Mouse (Mus musculus): ENCODE data around the gene Slc1a7. TPM values are rescaled to one million over a fixed set of nuclear protein-coding genes. Genes with fewer than 3 reads are reported as not detected.

Slc1a7 gene
- polyA plus RNA-seq, 1 experiment: not detected

GRCm38 (mm10) chr4:107955691-107956090 lies 12.4 kb upstream of the Slc1a7 start:
- WGBS: 75% methylated on average over 5 of the region's 5 CpGs
- TF ChIP-seq CTCF (IDR thresholded peaks at IDR 0.05; ENCODE audit: control insufficient read depth, insufficient read depth, low read length): no peak
- no peak for TF ChIP-seq POLR2A (IDR thresholded peaks at IDR 0.05; ENCODE audit: borderline replicate concordance, control insufficient read depth, low read depth, low read length)
- H3K27ac ChIP-seq (ENCODE audit: control insufficient read depth, insufficient read depth, low read depth, low read length, poor library complexity): no peak overlapping the region
- H3K4me1 ChIP-seq (ENCODE audit: control insufficient read depth, insufficient read depth, low read length): no peaks in the 10 kb centered on the region
- H3K4me3 ChIP-seq (replicated peaks; ENCODE audit: control insufficient read depth, low read depth, low read length): no peak overlapping the region

GRCm38 (mm10) chr4:107958487-107958886 lies 9.6 kb upstream of the Slc1a7 start:
- WGBS: 86% methylated on average over 7 of the region's 7 CpGs
- no peak for TF ChIP-seq POLR2A (IDR thresholded peaks at IDR 0.05; ENCODE audit: borderline replicate concordance, control insufficient read depth, low read depth, low read length)
- no peak for TF ChIP-seq CTCF (IDR thresholded peaks at IDR 0.05; ENCODE audit: control insufficient read depth, insufficient read depth, low read length)

GRCm38 (mm10) chr4:107962044-107962732 lies 5.9 kb upstream of the Slc1a7 start:
- WGBS: 31% methylated on average over 11 of the region's 11 CpGs
- no peak for TF ChIP-seq CTCF (IDR thresholded peaks at IDR 0.05; ENCODE audit: control insufficient read depth, insufficient read depth, low read length)
- TF ChIP-seq POLR2A (IDR thresholded peaks at IDR 0.05; ENCODE audit: borderline replicate concordance, control insufficient read depth, low read depth, low read length): no peak

More at GRCm38 (mm10) chr4:107958487-107958886, 9.6 kb upstream of the Slc1a7 start:
- Histone ChIP-seq H3K4me1 (ENCODE audit: control insufficient read depth, insufficient read depth, low read length) (no peaks in the 10 kb centered on the region; the same call in 1 of the 2 replicates), H3K4me3 (replicated peaks; ENCODE audit: control insufficient read depth, low read depth, low read length) (no peak overlapping the region), H3K27ac (ENCODE audit: control insufficient read depth, insufficient read depth, low read depth, low read length, poor library complexity) (no peak overlapping the region)

GRCm38 (mm10) chr4:107962792-107963191 lies 5.3 kb upstream of the Slc1a7 start:
- H3K27ac ChIP-seq (ENCODE audit: control insufficient read depth, insufficient read depth, low read depth, low read length, poor library complexity): no peak overlapping the region
- 86% methylated on average over 2 of the region's 2 CpGs for WGBS
- TF ChIP-seq POLR2A (IDR thresholded peaks at IDR 0.05; ENCODE audit: borderline replicate concordance, control insufficient read depth, low read depth, low read length) (no peak), CTCF (IDR thresholded peaks at IDR 0.05; ENCODE audit: control insufficient read depth, insufficient read depth, low read length) (no peak)
- no peaks in the 10 kb centered on the region; the same call in 1 of the 2 replicates for H3K4me1 ChIP-seq (ENCODE audit: control insufficient read depth, insufficient read depth, low read length)
- no peak overlapping the region for H3K4me3 ChIP-seq (replicated peaks; ENCODE audit: control insufficient read depth, low read depth, low read length)

More at GRCm38 (mm10) chr4:107962044-107962732, 5.9 kb upstream of the Slc1a7 start:
- no peak overlapping the region for H3K4me3 ChIP-seq (replicated peaks; ENCODE audit: control insufficient read depth, low read depth, low read length)
- H3K27ac ChIP-seq (ENCODE audit: control insufficient read depth, insufficient read depth, low read depth, low read length, poor library complexity): no peak overlapping the region
- no peaks in the 10 kb centered on the region; the same call in 1 of the 2 replicates for H3K4me1 ChIP-seq (ENCODE audit: control insufficient read depth, insufficient read depth, low read length)

DNA sequence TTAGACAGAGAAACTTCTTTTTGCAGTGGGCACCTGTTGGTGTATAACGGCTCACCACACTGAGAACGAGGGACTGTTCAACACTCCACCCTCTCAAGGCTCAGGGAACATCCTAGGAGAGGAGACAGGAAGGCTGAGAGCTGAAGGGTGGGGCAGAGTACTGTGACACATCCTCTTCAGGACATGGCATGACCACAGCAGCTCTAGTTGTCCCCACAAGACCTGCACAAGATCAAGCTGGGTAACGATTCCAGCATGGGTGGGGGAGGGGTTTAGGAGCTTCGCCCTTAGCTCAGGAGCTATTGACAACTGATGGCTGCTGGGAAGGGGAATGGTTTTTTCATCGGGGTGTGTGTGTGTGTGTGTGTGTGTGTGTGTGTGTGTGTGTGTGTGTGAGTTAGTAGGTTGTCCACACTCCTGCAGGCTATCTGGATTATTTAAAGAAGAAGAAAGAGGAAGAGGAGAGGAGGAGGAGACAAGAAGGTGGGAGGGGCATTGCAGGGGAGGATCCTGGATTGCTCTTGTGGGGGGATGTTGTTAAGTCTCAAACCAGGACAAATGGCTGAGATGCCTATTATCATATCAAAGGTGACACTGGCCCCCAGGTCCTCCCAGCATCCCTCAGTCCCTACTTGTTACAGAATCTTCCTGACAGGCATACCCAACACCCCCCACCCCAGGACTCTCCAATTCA lies 1.6 kb upstream of the Slc1a7 start:
- no peak overlapping the region for H3K27ac ChIP-seq (ENCODE audit: control insufficient read depth, insufficient read depth, low read depth, low read length, poor library complexity)
- 19% methylated on average over 5 of the region's 5 CpGs for WGBS
- TF ChIP-seq POLR2A (IDR thresholded peaks at IDR 0.05; ENCODE audit: borderline replicate concordance, control insufficient read depth, low read depth, low read length) (no peak), CTCF (IDR thresholded peaks at IDR 0.05; ENCODE audit: control insufficient read depth, insufficient read depth, low read length) (no peak)
- H3K4me1 ChIP-seq (ENCODE audit: control insufficient read depth, insufficient read depth, low read length): no peaks in the 10 kb centered on the region; the same call in 1 of the 2 replicates
- H3K4me3 ChIP-seq (replicated peaks; ENCODE audit: control insufficient read depth, low read depth, low read length): no peak overlapping the region

DNA sequence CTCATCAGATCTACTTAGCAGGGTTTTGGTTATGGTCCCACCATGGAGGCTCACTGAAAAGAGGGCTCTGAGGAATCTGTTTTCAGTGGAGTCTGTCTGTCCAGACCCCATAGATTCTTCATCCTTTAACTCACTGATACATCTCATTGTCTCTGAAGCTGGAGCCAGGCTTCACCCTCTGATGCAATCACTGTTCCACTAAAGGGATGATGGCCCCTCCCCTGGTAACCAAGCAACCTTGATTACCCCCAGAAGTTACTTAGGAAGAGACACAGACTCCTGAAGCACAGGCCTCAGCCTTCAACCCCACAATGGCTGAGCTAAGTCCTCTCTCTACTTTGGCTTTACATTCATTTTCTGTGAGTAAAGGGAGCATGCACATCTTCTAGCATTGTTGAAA lies 1.6 kb downstream of the Slc1a7 start:
- TF ChIP-seq CTCF (IDR thresholded peaks at IDR 0.05; ENCODE audit: control insufficient read depth, insufficient read depth, low read length): no peak
- no peak for TF ChIP-seq POLR2A (IDR thresholded peaks at IDR 0.05; ENCODE audit: borderline replicate concordance, control insufficient read depth, low read depth, low read length)
- no peak overlapping the region for H3K4me3 ChIP-seq (replicated peaks; ENCODE audit: control insufficient read depth, low read depth, low read length)
- H3K27ac ChIP-seq (ENCODE audit: control insufficient read depth, insufficient read depth, low read depth, low read length, poor library complexity): no peak overlapping the region
- H3K4me1 ChIP-seq (ENCODE audit: control insufficient read depth, insufficient read depth, low read length): no peaks in the 10 kb centered on the region; the same call in 1 of the 2 replicates

GRCm38 (mm10) chr4:107971162-107971561 lies 3.0 kb downstream of the Slc1a7 start:
- TF ChIP-seq POLR2A (IDR thresholded peaks at IDR 0.05; ENCODE audit: borderline replicate concordance, control insufficient read depth, low read depth, low read length): no peak
- TF ChIP-seq CTCF (IDR thresholded peaks at IDR 0.05; ENCODE audit: control insufficient read depth, insufficient read depth, low read length): no peak
- 84% methylated on average over 1 of the region's 1 CpGs for WGBS
- Histone ChIP-seq H3K4me1 (ENCODE audit: control insufficient read depth, insufficient read depth, low read length) (no peaks in the 10 kb centered on the region; the same call in 1 of the 2 replicates), H3K27ac (ENCODE audit: control insufficient read depth, insufficient read depth, low read depth, low read length, poor library complexity) (no peak overlapping the region), H3K4me3 (replicated peaks; ENCODE audit: control insufficient read depth, low read depth, low read length) (no peak overlapping the region)

GRCm38 (mm10) chr4:107974527-107974926 lies 6.4 kb downstream of the Slc1a7 start:
- Histone ChIP-seq H3K27ac (ENCODE audit: control insufficient read depth, insufficient read depth, low read depth, low read length, poor library complexity) (no peak overlapping the region), H3K4me1 (ENCODE audit: control insufficient read depth, insufficient read depth, low read length) (no peaks in the 10 kb centered on the region), H3K4me3 (replicated peaks; ENCODE audit: control insufficient read depth, low read depth, low read length) (no peak overlapping the region)
- WGBS: 81% methylated on average over 11 of the region's 11 CpGs
- TF ChIP-seq POLR2A (IDR thresholded peaks at IDR 0.05; ENCODE audit: borderline replicate concordance, control insufficient read depth, low read depth, low read length) (no peak), CTCF (IDR thresholded peaks at IDR 0.05; ENCODE audit: control insufficient read depth, insufficient read depth, low read length) (no peak)
